Mouse (Mus musculus) megakaryocyte progenitor cell, adult 5-6 weeks (primary cell): ENCODE data around the gene Ern1. TPM values are rescaled to one million over a fixed set of nuclear protein-coding genes. Genes with fewer than 3 reads are reported as not detected.

Source experiments
- ATAC-seq: replicated peaks from 2 replicates; pipeline ENCODE4 v1.8.0; 2016; ENCODE audit warnings: mild to moderate bottlenecking, moderate TSS enrichment, inconsistent platforms; ENCODE audit not compliant: poor library complexity
- total RNA-seq, 2 experiments: library from RNA; stranded (forward) in 1 of 2; stranded (reverse) in 1 of 2; fragments of 157-497, 149-512 nt in 1 of 2; fragments of 200-1000 nt in 1 of 2; gene quantifications; 2 replicates each; pipeline versions ENCODE4 v1.2.3 to v1.2.4; 2015 to 2017

Ern1 gene
- total RNA-seq, 2 experiments from 2014 or later: 45.6 to 58.6 TPM

GRCm38 (mm10) chr11:106393331-106393616 lies 94.4 kb downstream of the Ern1 start:
- no peak for ATAC-seq

GRCm38 (mm10) chr11:106392597-106393330 lies 94.9 kb downstream of the Ern1 start:
- no peak for ATAC-seq

DNA sequence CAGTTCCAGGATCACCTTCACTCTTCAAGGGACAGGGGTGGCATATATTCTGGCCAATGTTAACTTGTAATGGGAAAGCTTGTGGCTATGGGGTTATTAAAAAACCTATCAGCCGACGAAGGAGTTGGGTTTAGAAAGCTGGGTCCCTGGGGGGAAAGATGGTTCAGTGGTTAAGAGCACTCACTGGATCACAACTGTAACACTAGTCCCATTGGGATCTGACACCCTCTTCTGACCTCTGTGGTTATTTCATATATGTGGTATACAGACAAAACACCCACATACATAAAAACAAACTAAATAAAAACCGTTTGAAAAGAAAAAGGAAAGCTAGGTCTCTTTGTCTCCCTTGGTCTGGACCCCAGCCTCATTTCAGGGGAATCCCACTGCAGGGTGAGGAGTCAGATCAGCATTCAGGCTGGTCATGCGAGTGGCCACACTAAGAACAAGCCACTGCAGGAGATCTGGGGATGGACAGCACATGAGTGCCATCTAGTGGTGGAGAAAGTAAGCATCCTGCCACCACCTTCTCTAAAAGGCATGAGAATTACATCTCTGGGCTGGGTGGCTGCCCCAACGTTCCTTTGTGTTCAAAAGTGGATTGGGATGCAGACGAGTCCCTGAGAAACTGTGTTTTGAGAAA lies 96.0 kb downstream of the Ern1 start:
- ATAC-seq: peak; percentile 76

GRCm38 (mm10) chr11:106390757-106391156 lies 96.9 kb downstream of the Ern1 start:
- ATAC-seq: no peak

GRCm38 (mm10) chr11:106389611-106390010 lies 98.0 kb downstream of the Ern1 start:
- ATAC-seq: no peak

GRCm38 (mm10) chr11:106387791-106388216 lies 99.8 kb downstream of the Ern1 start, which contains the start of gene Icam2:
Gene Icam2 (minus strand): TSS chr11:106388075.
- peak; percentile 59 for ATAC-seq

GRCm38 (mm10) chr11:106387020-106387419 lies 100.6 kb downstream of the Ern1 start:
- ATAC-seq: peak; percentile 33

GRCm38 (mm10) chr11:106386409-106386808 lies 101.2 kb downstream of the Ern1 start:
- 0 out of 2 replicates have a peak, but pooled peaks have one; percentile 24 for ATAC-seq

DNA sequence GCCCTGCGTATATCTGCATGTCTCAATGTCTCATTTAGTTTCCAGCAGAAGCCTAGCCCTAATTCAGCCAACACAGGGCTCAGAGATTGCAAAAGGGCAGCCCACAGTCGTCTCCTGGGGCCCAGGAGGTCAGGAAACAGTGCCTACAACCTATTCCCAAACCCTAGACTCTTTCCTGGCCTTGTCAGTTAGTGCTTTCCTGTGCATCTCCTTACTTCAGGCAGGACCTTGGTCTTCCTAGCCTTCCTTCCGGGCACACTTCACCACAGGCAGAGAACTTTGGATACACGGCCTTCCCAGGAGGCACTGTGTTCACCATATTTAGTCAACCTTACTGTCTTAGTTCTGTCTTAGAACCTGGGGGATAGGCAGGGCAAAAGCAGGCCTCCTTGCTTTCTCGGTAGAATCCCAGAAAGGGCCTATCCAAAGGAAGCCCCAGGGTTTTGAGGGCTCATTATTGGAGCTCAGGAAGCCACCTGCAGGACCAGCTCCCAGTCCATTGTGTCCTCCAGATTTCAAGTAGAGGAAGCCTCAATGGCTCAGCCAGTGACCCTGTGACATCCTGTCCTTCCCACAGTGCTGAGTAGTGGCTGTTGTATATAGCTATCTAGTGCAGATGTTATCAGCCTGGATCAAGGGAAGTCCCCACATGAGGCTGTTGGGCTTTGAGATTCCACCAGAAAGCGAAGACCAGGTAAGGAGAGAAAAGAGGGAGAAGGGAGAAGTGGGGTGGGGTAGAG lies 104.4 kb downstream of the Ern1 start:
- ATAC-seq: no peak

DNA sequence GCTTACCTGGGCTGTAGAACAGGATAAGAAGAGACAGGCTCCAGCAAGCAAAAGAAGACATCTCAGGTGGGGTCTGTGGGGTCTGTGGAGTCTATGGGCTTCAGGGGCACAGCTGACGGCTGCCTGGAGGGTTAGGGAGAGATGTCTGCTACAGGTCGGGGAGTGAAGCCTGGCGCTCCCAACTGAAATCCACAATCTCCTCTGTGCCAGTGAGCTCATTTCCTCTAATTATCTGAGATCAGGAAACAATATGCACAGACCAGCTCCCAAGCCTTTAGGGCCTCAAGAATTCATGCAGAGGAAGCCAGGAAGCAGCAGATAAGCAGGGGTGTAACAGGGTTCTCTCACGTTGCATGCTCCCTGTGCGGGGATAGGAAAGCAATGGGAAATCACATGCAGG lies 105.2 kb downstream of the Ern1 start:
- ATAC-seq: peak; percentile 57

DNA sequence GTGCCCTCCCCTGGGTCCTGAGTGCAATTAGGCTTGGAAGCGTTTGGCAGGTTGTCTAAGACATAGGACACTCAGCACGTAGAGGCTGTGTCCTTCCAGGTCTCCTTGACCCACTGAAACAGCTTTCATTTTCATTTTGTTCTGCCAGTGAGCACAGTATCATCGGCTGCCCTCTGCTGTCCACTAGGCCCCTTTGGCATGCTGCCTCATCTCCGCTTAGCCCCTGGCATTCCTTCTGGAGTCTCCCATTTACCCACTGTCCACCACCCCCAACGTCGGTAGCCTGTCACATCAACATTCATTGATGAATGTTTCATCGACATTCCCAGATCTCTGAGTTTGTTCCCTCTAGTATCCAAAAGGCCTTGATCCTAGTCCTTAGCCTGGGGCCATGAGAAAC lies 105.8 kb downstream of the Ern1 start:
- no peak for ATAC-seq

DNA sequence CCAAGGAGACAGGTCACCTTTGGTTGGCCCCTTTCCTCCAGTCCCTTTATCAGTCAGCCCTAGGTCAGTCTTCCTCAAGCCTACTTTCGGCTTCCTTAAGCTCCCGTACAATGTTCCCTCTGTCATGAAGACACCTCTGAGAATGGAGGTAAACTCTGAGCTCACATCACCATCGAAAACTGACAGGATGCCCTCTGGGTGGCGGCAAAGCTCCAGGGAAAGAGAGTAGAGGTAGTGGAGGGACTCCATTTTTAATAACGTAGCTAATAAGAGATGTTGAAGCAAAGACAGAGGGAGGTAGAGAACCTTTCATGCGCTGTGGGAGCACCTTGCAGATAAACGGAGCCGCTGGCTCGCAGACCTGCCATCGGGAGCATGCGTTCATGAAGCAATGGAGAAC lies 106.6 kb downstream of the Ern1 start:
- peak; percentile 35 for ATAC-seq

DNA sequence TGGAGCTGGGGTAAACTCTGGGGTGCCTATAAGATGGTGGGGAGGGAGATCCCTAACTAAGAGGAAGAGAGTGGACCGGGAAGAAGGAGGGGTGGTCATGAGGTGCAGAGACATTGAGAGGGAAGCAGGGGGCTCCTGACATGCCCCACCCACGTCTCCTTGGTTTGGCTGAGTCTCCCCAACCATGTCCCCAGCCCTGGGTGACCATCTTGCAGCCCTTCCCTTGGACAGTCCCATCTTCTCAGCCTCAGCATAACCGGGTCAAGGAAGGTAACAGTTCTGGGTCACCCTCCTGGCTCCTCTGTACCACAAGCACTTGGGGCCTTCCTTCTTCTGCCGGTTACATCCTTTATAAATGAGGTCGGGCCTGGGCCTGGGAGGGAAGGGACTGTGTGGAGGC lies 112.7 kb downstream of the Ern1 start:
- no peak for ATAC-seq

- ATAC-seq: no peak
Observed at GRCm38 (mm10) chr11:106374559-106374958, 113.1 kb downstream of the Ern1 start.

DNA sequence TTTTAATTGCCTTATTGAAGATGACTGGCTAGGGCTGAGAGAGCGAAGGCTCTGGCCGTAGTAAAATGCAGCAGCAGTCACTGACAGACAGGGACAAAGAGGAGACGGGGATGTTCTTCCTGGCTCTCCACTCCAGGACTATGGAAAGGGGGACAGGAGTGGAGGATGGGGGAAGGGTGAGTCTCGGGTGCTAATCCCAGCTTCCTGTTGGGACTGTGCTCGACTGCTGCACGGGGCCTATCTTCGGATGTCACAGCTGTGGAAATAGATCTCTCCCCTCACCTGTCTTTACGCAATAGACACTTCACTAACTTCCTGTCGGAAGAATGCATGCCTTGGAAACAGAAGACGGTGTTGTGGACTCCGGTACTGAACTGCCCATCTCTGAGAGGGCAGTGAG lies 113.7 kb downstream of the Ern1 start:
- no peak for ATAC-seq

- peak; percentile 94 for ATAC-seq
Observed at GRCm38 (mm10) chr11:106366316-106366715, 121.3 kb downstream of the Ern1 start.

GRCm38 (mm10) chr11:106365366-106365765 lies 122.3 kb downstream of the Ern1 start, which contains the start of gene Prr29:
Gene Prr29 (plus strand): TSS chr11:106365472.
- ATAC-seq: no peak

GRCm38 (mm10) chr11:106364712-106365111 lies 122.9 kb downstream of the Ern1 start:
- ATAC-seq: peak; percentile 22; the same call in 1 of the 2 replicates

GRCm38 (mm10) chr11:106359350-106359749 lies 128.3 kb downstream of the Ern1 start:
- peak; percentile 68 for ATAC-seq

DNA sequence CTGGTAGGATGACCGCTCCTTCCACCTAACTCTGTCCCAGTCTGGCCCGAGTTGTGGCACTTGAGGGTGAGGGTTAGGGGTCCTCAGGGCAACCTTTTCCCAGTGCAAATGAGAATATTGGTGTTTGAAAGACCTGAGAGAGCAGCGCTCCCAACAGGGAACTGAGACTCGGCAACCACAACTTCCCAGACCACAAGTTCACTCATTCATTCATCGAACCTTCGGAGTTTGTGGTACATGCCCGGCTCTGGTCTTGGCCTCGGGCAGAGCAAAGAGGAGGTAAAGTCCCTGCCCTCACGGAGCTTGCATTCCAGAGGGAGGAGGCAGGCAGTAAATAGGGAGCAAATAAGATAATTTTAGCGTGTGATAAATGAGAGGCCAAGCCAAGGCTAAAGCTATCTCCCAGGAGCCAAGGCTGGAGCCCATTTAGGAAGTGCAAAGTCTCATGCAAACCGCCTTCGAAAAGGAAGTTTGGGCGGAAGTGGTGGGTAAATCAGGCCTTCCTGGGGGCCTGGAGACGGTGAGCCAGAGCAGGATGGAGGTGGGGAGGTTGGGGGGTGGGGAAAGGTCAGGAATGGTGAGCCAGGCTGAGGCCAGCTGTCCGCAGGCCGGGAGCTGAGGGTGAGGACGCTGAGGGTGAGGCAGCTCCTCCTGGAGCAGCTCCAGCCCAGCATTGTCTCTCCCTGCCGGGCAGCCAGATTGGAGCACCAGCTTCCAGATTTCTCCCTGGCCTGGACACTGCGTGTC lies 132.1 kb downstream of the Ern1 start:
- ATAC-seq: peak; percentile 66

- no peak for ATAC-seq
Observed at GRCm38 (mm10) chr11:106354181-106354580, 133.5 kb downstream of the Ern1 start.
